Mouse (Mus musculus) stomach, embryonic 14.5 days (tissue): ENCODE measurements around the gene Bub3. TPM values are rescaled to one million over a fixed set of nuclear protein-coding genes. Genes with fewer than 3 reads are reported as not detected.

Experiments used
- ATAC-seq: fragments of 200-750 bp; cut with Nextera tagmentation; 2 replicates; pipeline ENCODE4 v1.8.0; 2017; ENCODE audit warnings: low read depth, moderate TSS enrichment; ENCODE audit not compliant: insufficient number of reproducible peaks, insufficient read depth, low FRiP score
- H3K27ac ChIP-seq: fragments of 300-500 bp; sonication (generic); 2 replicates; pipeline ENCODE4 v1.5.1; 2014; ENCODE audit warnings: mild to moderate bottlenecking, low read length, moderate library complexity, mixed read lengths
- H3K27me3 ChIP-seq: fragments of 300-500 bp; sonication (generic); 2 replicates; pipeline ENCODE4 v1.6.1; 2014; ENCODE audit warnings: low read length, control low read depth, mixed read lengths; ENCODE audit not compliant: control insufficient read depth, insufficient read depth
- H3K36me3 ChIP-seq: fragments of 300-500 bp; sonication (generic); 2 replicates; pipeline ENCODE4 v1.6.1; 2014; ENCODE audit warnings: mild to moderate bottlenecking, control low read depth, low read length, moderate library complexity, mixed read lengths; ENCODE audit not compliant: control insufficient read depth, insufficient read depth
- H3K4me1 ChIP-seq: fragments of 300-500 bp; sonication (generic); 2 replicates; pipeline ENCODE4 v1.6.1; 2014; ENCODE audit warnings: low read length, control low read depth, mixed read lengths; ENCODE audit not compliant: control insufficient read depth, insufficient read depth
- H3K4me2 ChIP-seq: fragments of 300-500 bp; sonication (generic); replicated peaks from 2 replicates; pipeline ENCODE4 v1.6.1; 2014; ENCODE audit warnings: low read depth, low read length, control low read depth
- H3K4me3 ChIP-seq: fragments of 300-500 bp; sonication (generic); 2 replicates; pipeline ENCODE4 v1.5.1; 2014; ENCODE audit warnings: low read depth, low read length, control low read depth
- H3K9ac ChIP-seq: fragments of 300-500 bp; sonication (generic); replicated peaks from 2 replicates; pipeline ENCODE4 v1.6.1; 2014; ENCODE audit warnings: low read depth, mild to moderate bottlenecking, control low read depth, low read length, moderate library complexity, mixed read lengths
- H3K9me3 ChIP-seq: fragments of 300-500 bp; sonication (generic); 2 replicates; pipeline ENCODE4 v1.6.1; 2016; ENCODE audit warnings: low read depth, low read length, control low read depth; ENCODE audit not compliant: control insufficient read depth
- WGBS: fragments of 180-500 bp; shearing (Covaris S2); extraction: QIAGEN DNeasy Blood & Tissue Kit; methylation state at CpG from one replicate; pipeline ENCODE4 v1.1.7; 2014; 5-methylcytosine and 5-hydroxymethylcytosine counted together
- polyA plus RNA-seq: library from polyadenylated mRNA; unstranded; fragments of >200 nt; fragmentation: Nextera tagmentation; extraction: Ambion mirVana; gene quantifications from 2 replicates; pipeline ENCODE4 v1.2.1, GENCODE M21; 2014

Bub3 gene
- polyA plus RNA-seq, 1 experiment from 2014 or later: 232 TPM

- Histone ChIP-seq H3K9ac (no peak overlapping the region), H3K36me3 (no peaks in the 10 kb centered on the region), H3K27ac (no peak overlapping the region), H3K9me3 (no peaks in the 10 kb centered on the region), H3K4me1 (no peaks in the 10 kb centered on the region), H3K4me2 (no peak overlapping the region), H3K4me3 (no peak overlapping the region), H3K27me3 (no peaks in the 10 kb centered on the region)
- 87% methylated on average over 5 of the region's 5 CpGs for WGBS
- ATAC-seq: no peak
Measured at GRCm38 (mm10) chr7:131585551-131585950, 25.5 kb downstream of the Bub3 start.

GRCm38 (mm10) chr7:131597779-131598482 lies 37.9 kb downstream of the Bub3 start:
- Histone ChIP-seq H3K9ac (no peak overlapping the region), H3K4me3 (no peak overlapping the region), H3K4me2 (no peak overlapping the region), H3K4me1 (no peaks in the 10 kb centered on the region), H3K36me3 (no peaks in the 10 kb centered on the region), H3K27ac (no peak overlapping the region), H3K27me3 (no peaks in the 10 kb centered on the region), H3K9me3 (no peaks in the 10 kb centered on the region)
- 0 out of 2 replicates have a peak, but pooled peaks have one; percentile 18 for ATAC-seq
- WGBS: 24% methylated on average over 12 of the region's 12 CpGs

DNA sequence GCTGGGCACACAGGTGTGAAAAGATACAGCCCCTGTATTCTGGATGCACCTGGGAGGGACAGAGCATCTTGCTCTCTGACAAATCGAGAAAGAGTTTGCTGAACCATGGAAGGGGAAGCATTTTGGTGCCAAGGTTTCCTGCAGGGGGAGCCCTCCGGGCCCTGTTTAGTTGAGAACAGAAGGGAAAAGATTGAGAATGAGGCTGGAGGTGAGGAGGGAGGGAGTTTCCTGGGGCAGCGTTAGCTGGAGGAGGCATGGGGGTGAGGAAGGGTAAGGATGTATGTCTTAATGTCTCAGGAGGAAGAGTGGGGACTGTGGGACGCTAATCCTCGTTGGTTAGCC lies 38.4 kb downstream of the Bub3 start:
- H3K9ac ChIP-seq: no peak overlapping the region

DNA sequence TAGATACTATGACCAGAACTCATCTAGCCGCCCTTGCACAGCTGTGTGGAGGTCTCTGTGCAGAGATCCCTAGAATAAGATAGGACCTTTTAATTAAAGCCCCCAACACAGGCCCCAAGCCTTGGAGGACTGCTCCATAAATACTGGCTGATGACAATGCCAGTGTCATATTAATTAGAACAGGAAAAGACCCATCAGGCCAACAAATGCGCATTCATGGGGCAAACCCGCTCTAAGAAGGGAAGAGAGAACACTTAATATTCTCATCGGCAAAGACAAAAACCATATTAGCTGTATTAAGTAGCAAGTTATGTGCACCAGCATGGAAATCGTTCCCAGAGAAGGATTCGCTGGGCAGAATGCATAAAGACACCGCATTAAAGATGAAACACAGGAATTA lies 42.1 kb downstream of the Bub3 start:
- Histone ChIP-seq H3K27ac (no peak overlapping the region), H3K27me3 (no peaks in the 10 kb centered on the region), H3K9ac (no peak overlapping the region), H3K4me3 (no peak overlapping the region), H3K4me1 (no peaks in the 10 kb centered on the region), H3K36me3 (no peaks in the 10 kb centered on the region), H3K9me3 (no peaks in the 10 kb centered on the region), H3K4me2 (no peak overlapping the region)
- WGBS: 73% methylated on average over 7 of the region's 7 CpGs
- no peak for ATAC-seq

More for the DNA sequence above, 38.4 kb downstream of the Bub3 start:
- no peaks in the 10 kb centered on the region for H3K4me1 ChIP-seq
- H3K4me2 ChIP-seq: no peak overlapping the region
- no peaks in the 10 kb centered on the region for H3K36me3 ChIP-seq
- ATAC-seq: 0 out of 2 replicates have a peak, but pooled peaks have one; percentile 4
- H3K27ac ChIP-seq: no peak overlapping the region
- no peaks in the 10 kb centered on the region for H3K27me3 ChIP-seq
- WGBS: 6% methylated on average over 5 of the region's 5 CpGs
- no peaks in the 10 kb centered on the region for H3K9me3 ChIP-seq
- H3K4me3 ChIP-seq: no peak overlapping the region

DNA sequence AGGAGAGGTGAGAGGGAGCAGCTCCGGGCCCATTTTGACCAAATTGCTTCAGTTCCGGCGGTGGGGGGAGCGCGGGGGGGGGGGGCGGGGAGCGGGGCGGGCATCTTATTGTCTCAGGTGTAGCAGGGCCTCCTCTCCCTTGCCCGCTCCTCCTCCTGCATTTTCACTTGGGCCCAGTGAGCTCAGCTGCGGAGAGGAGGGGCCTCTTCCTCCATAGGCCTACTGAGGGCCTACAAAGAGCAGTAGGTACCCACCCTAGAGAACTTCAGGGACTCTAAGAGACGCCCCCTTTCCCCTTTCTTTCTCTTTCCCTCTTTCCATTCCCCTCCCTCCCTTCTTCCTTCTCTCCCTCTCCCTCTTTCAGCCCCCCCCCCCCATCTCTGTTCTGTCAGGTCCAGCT lies 43.2 kb downstream of the Bub3 start:
- H3K4me3 ChIP-seq: no peak overlapping the region
- ATAC-seq: peak; percentile 33; the same call in 1 of the 2 replicates
- no peaks in the 10 kb centered on the region for H3K27me3 ChIP-seq
- no peak overlapping the region for H3K4me2 ChIP-seq
- 10% methylated on average over 11 of the region's 11 CpGs for WGBS
- no peak overlapping the region for H3K9ac ChIP-seq
- no peaks in the 10 kb centered on the region for H3K4me1 ChIP-seq
- no peaks in the 10 kb centered on the region for H3K36me3 ChIP-seq
- H3K9me3 ChIP-seq: no peaks in the 10 kb centered on the region
- no peak overlapping the region for H3K27ac ChIP-seq

GRCm38 (mm10) chr7:131604946-131605345 lies 44.9 kb downstream of the Bub3 start:
- 85% methylated on average over 10 of the region's 10 CpGs for WGBS

DNA sequence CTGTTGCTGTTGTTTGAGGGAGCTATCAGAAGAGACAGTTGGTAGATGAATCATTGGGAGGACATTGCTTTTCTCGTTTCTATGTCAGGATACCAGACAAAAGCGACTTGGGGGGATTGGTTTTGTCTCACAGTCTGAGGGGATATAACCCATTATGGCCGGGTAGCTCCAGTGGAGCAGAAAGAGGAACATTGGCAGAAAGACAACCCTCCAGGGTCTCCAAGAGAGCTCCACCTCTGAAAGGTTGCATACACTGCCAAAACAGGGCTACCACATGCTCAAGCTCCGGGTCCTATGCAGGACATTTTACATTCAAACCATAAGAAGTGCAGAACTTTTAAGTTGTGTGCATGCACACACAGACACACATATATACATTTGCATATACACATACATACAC lies 45.5 kb downstream of the Bub3 start:
- Histone ChIP-seq H3K9me3 (no peaks in the 10 kb centered on the region), H3K27ac (no peak overlapping the region), H3K9ac (no peak overlapping the region), H3K27me3 (no peaks in the 10 kb centered on the region), H3K4me2 (no peak overlapping the region), H3K4me3 (no peak overlapping the region), H3K36me3 (no peaks in the 10 kb centered on the region), H3K4me1 (no peaks in the 10 kb centered on the region)
- WGBS: 72% methylated on average over 4 of the region's 4 CpGs
- ATAC-seq: no peak

More at GRCm38 (mm10) chr7:131604946-131605345, 44.9 kb downstream of the Bub3 start:
- ATAC-seq: no peak
- Histone ChIP-seq H3K4me2 (no peak overlapping the region), H3K4me1 (no peaks in the 10 kb centered on the region), H3K4me3 (no peak overlapping the region), H3K27me3 (no peaks in the 10 kb centered on the region), H3K36me3 (no peaks in the 10 kb centered on the region), H3K9ac (no peak overlapping the region), H3K9me3 (no peaks in the 10 kb centered on the region), H3K27ac (no peak overlapping the region)

DNA sequence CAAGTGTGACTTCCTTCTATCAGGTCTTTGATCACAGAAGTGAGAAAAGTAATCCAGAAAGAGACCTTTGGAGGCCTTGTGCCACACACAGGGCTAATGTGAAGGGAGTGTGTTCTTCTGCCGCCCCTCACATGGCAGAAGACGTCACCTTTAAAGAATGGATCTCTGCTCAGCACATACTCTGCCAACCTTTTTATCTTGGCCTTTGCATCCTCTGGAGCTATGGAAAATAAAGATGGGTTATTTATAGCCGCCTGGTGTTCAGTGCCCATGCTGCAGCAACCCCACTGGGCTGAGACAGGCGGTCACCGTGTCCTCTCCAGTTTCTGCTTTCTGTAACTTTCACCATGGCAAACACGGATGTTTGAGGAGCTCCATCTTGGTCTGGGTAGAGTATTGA lies 48.0 kb downstream of the Bub3 start:
- Histone ChIP-seq H3K4me3 (no peak overlapping the region), H3K27me3 (no peaks in the 10 kb centered on the region), H3K4me2 (no peak overlapping the region), H3K9me3 (no peaks in the 10 kb centered on the region), H3K36me3 (no peaks in the 10 kb centered on the region), H3K9ac (no peak overlapping the region), H3K27ac (no peak overlapping the region), H3K4me1 (no peaks in the 10 kb centered on the region)
- WGBS: 89% methylated on average over 6 of the region's 6 CpGs
- no peak for ATAC-seq

DNA sequence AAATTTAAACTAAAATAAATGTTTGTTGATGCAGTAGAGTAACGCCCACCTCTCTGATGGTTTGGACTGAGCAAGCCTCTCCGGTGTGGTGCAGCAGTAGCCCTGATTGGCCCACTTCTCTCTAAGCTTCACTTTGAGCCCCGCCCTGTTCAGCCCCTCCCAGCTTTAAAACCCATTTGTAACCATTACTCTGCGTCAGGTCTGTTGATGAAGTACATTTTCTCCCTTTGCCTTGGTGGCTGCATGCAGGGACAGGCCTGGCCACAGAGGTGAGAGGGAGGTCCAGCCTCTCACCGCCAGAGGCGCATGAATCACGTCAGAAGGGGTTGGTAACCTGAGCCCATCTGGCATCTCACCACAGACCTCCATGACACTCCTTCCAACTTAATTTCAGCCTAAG lies 49.7 kb downstream of the Bub3 start:
- no peaks in the 10 kb centered on the region for H3K27me3 ChIP-seq
- H3K4me3 ChIP-seq: no peak overlapping the region
- H3K27ac ChIP-seq: no peak overlapping the region
- H3K4me1 ChIP-seq: no peaks in the 10 kb centered on the region
- H3K9ac ChIP-seq: no peak overlapping the region
- 0 out of 2 replicates have a peak, but pooled peaks have one; percentile 18 for ATAC-seq
- no peaks in the 10 kb centered on the region for H3K9me3 ChIP-seq
- no peak overlapping the region for H3K4me2 ChIP-seq
- H3K36me3 ChIP-seq: no peaks in the 10 kb centered on the region
- WGBS: 13% methylated on average over 7 of the region's 7 CpGs
